Mouse (Mus musculus): Measurements from ENCODE around the gene Dnm2. TPM values are rescaled to one million over a fixed set of nuclear protein-coding genes. Genes with fewer than 3 reads are reported as not detected.
A peak's percentile ranks its signal among the peaks of the same experiment; 100 is the strongest.
"Not testable (repeated sequence)": the region's sequence is repeated elsewhere in the genome, so short reads cannot be mapped to it uniquely, and the experiment has no call there.

Dnm2 gene
- total RNA-seq, 2 experiments from 2014 or later: 58.0 to 69.6 TPM

- no peak overlapping the region for H3K4me3 ChIP-seq
- no peak for DNase-seq (ENCODE audit: low spot score in 2 of 2)
- peak overlapping the region; percentile 83 for H3K27ac ChIP-seq
- no peak for TF ChIP-seq CTCF (conservative IDR thresholded peaks at IDR 0.05)
Observed at GRCm38 (mm10) chr9:21451870-21452269, 27.2 kb downstream of the Dnm2 start.

GRCm38 (mm10) chr9:21453003-21453402 is 28.3 kb downstream of the Dnm2 start:
- no peak for DNase-seq (ENCODE audit: low spot score in 2 of 2)
- no peak for TF ChIP-seq CTCF (conservative IDR thresholded peaks at IDR 0.05)
- Histone ChIP-seq H3K27ac (peak overlapping the region; percentile 83), H3K4me3 (no peak overlapping the region)

GRCm38 (mm10) chr9:21453459-21453858 is 28.8 kb downstream of the Dnm2 start:
- no peak for TF ChIP-seq CTCF (conservative IDR thresholded peaks at IDR 0.05)
- Histone ChIP-seq H3K27ac (peak overlapping the region; percentile 83), H3K4me3 (no peak overlapping the region)
- DNase-seq (ENCODE audit: low spot score in 2 of 2): no peak

- no peak for DNase-seq (ENCODE audit: low spot score in 2 of 2)
- H3K27ac ChIP-seq: peak overlapping the region; percentile 82; the same call in 1 of the 2 replicates
- H3K4me3 ChIP-seq: no peak overlapping the region
- no peak for TF ChIP-seq CTCF (conservative IDR thresholded peaks at IDR 0.05)
Observed at GRCm38 (mm10) chr9:21454556-21454955, 29.8 kb downstream of the Dnm2 start.

- no peak for DNase-seq (ENCODE audit: low spot score in 2 of 2)
- Histone ChIP-seq H3K4me3 (no peak overlapping the region), H3K27ac (peak overlapping the region; percentile 82)
- no peak for TF ChIP-seq CTCF (conservative IDR thresholded peaks at IDR 0.05)
Observed at GRCm38 (mm10) chr9:21455103-21455770, 30.5 kb downstream of the Dnm2 start.

GRCm38 (mm10) chr9:21456246-21456929 is 31.7 kb downstream of the Dnm2 start:
- no peak for TF ChIP-seq CTCF (conservative IDR thresholded peaks at IDR 0.05)
- Histone ChIP-seq H3K27ac (peak overlapping the region; percentile 41; the same call in 1 of the 2 replicates), H3K4me3 (no peak overlapping the region)
- no peak for DNase-seq (ENCODE audit: low spot score in 2 of 2)

- Histone ChIP-seq H3K4me3 (no peak overlapping the region), H3K27ac (peak overlapping the region; percentile 41; the same call in 1 of the 2 replicates)
- DNase-seq (ENCODE audit: low spot score in 2 of 2): no peak
- no peak for TF ChIP-seq CTCF (conservative IDR thresholded peaks at IDR 0.05)
Observed at GRCm38 (mm10) chr9:21456930-21457634, 32.4 kb downstream of the Dnm2 start.

GRCm38 (mm10) chr9:21458821-21459220 is 34.1 kb downstream of the Dnm2 start:
- no peak for TF ChIP-seq CTCF (conservative IDR thresholded peaks at IDR 0.05)
- no peak overlapping the region for H3K27ac ChIP-seq
- DNase-seq (ENCODE audit: low spot score in 2 of 2): no peak
- no peak overlapping the region for H3K4me3 ChIP-seq

GRCm38 (mm10) chr9:21460400-21460940 is 35.8 kb downstream of the Dnm2 start:
- Histone ChIP-seq H3K27ac (no peak overlapping the region), H3K4me3 (no peak overlapping the region)
- DNase-seq (ENCODE audit: low spot score in 2 of 2): no peak
- no peak for TF ChIP-seq CTCF (conservative IDR thresholded peaks at IDR 0.05)

GRCm38 (mm10) chr9:21463138-21463590 is 38.5 kb downstream of the Dnm2 start:
- DNase-seq (ENCODE audit: low spot score in 2 of 2): no peak
- Histone ChIP-seq H3K4me3 (no peak overlapping the region), H3K27ac (peak overlapping the region; percentile 90)
- TF ChIP-seq CTCF (conservative IDR thresholded peaks at IDR 0.05): no peak

GRCm38 (mm10) chr9:21463766-21464564 is 39.3 kb downstream of the Dnm2 start:
- Histone ChIP-seq H3K27ac (peak overlapping the region; percentile 90), H3K4me3 (no peak overlapping the region)
- no peak for TF ChIP-seq CTCF (conservative IDR thresholded peaks at IDR 0.05)
- no peak for DNase-seq (ENCODE audit: low spot score in 2 of 2)

GRCm38 (mm10) chr9:21464565-21464928 is 39.8 kb downstream of the Dnm2 start:
- peak overlapping the region; percentile 90; the same call in 1 of the 2 replicates for H3K27ac ChIP-seq
- DNase-seq (ENCODE audit: low spot score in 2 of 2); H3K4me3 ChIP-seq: not testable (repeated sequence)

Measured in layer of hippocampus, adult 2 months (tissue).